In genomic region chr6:67218566-67218965, GRCm38 (mm10) we compare ENCODE assay signal across 22 mouse cellular contexts.
"Had no signal": no experiment of that assay in that cellular context is flagged by ENCODE, and none has a peak within 500 bp of the region (broad histone marks: within the 10 kb centered on the region; RNA-seq: fewer than 3 reads in every experiment).

No protein-coding gene starts in this region.

- H3K9me3 ChIP-seq: heart, embryonic 13.5 days; heart, embryonic 15.5 days; hindbrain, embryonic 10.5 days; hindbrain, embryonic 12.5 days; intestine, embryonic 15.5 days; limb, embryonic 10.5 days; limb, embryonic 12.5 days; liver, embryonic 13.5 days had no signal

- DNase-seq: gastrocnemius, adult 2 months; gastrocnemius, postnatal 10 days; gastrocnemius, postnatal 25 days; heart, adult 2 months; heart, postnatal 4 days; kidney, adult 18-20 months; kidney, adult 8-10 months; kidney, postnatal 10 days; kidney, postnatal 25 days; kidney, postnatal 4 days; liver; liver, embryonic 13.5 days had no signal

- H3K27me3 ChIP-seq: heart, embryonic 13.5 days; heart, embryonic 15.5 days; hindbrain, embryonic 12.5 days; intestine, embryonic 15.5 days; limb, embryonic 12.5 days; liver, embryonic 13.5 days had no signal

- H3K36me3 ChIP-seq: heart, embryonic 13.5 days; heart, embryonic 15.5 days; hindbrain, embryonic 10.5 days; hindbrain, embryonic 12.5 days; intestine, embryonic 15.5 days; limb, embryonic 10.5 days; limb, embryonic 12.5 days; liver, embryonic 13.5 days had no signal

- H3K4me3 ChIP-seq: gastrocnemius, adult 2 months; heart, adult 2 months; heart, embryonic 13.5 days; heart, embryonic 15.5 days; hindbrain, embryonic 10.5 days; hindbrain, embryonic 12.5 days; intestine, embryonic 15.5 days; layer of hippocampus, adult 2 months; left cerebral cortex, adult 2 months; limb, embryonic 10.5 days; limb, embryonic 12.5 days; liver, embryonic 13.5 days had no signal

- H3K4me1 ChIP-seq: hindbrain, embryonic 10.5 days; hindbrain, embryonic 12.5 days; intestine, embryonic 15.5 days; limb, embryonic 10.5 days; limb, embryonic 12.5 days; liver, embryonic 13.5 days had no signal

- H3K9ac ChIP-seq: heart, embryonic 13.5 days; heart, embryonic 15.5 days; hindbrain, embryonic 12.5 days; hindbrain, embryonic 14.5 days; intestine, embryonic 15.5 days; limb, embryonic 12.5 days; liver, embryonic 13.5 days had no signal

- H3K27ac ChIP-seq: gastrocnemius, adult 2 months; heart, adult 2 months; heart, embryonic 13.5 days; heart, embryonic 15.5 days; hindbrain, embryonic 10.5 days; hindbrain, embryonic 12.5 days; hindbrain, embryonic 14.5 days; intestine, embryonic 15.5 days; layer of hippocampus, adult 2 months; left cerebral cortex, adult 2 months; limb, embryonic 10.5 days; limb, embryonic 12.5 days; liver, embryonic 13.5 days had no signal
